Mouse (Mus musculus): ENCODE results near the gene Vmn2r70. TPM values are rescaled to one million over a fixed set of nuclear protein-coding genes. Genes with fewer than 3 reads are reported as not detected.

Gene Vmn2r70
- polyA plus RNA-seq (2012; ENCODE audit: low replicate concordance), result not detected in 2 replicates

GRCm38 (mm10) chr7:85569092-85569491 is at the start of gene Vmn2r70:
TSS of gene Vmn2r70 (minus strand) at chr7:85569192.

GRCm38 (mm10) chr7:85562787-85563186 is 6.2 kb downstream of the Vmn2r70 start, which contains the start of gene Vmn2r71:
TSS of gene Vmn2r71 (plus strand) at chr7:85563087.

Other genes starting within 250 kb of the Vmn2r70 start
- not detected in 2 replicates for gene Vmn2r69, start 153.3 kb downstream of the Vmn2r70 start, polyA plus RNA-seq (2012; ENCODE audit: low replicate concordance)
- not detected in 2 replicates for gene Vmn2r71, start 6.1 kb downstream of the Vmn2r70 start, polyA plus RNA-seq (2012; ENCODE audit: low replicate concordance)
- gene Vmn2r72, start 185.9 kb upstream of the Vmn2r70 start, polyA plus RNA-seq (2012; ENCODE audit: low replicate concordance), result not detected in 2 replicates